Mouse (Mus musculus) liver, postnatal 0 days (tissue): Measurements from ENCODE around the gene Ntrk1. TPM values are rescaled to one million over a fixed set of nuclear protein-coding genes. Genes with fewer than 3 reads are reported as not detected.

Source experiments
- ATAC-seq: fragments of 200-750 bp; cut with Nextera tagmentation; 2 replicates; pipeline ENCODE4 v1.8.0; 2017; ENCODE audit warnings: mild to moderate bottlenecking, moderate library complexity
- DNase-seq: peaks from one replicate; pipeline ENCODE4 v3.0.0-alpha.2; 2016
- H3K27ac ChIP-seq: fragments of 300-500 bp; sonication (generic); 2 replicates; pipeline ENCODE4 v1.5.1; 2014; ENCODE audit warnings: antibody characterized with exemption, moderate library complexity, mild to moderate bottlenecking, low read depth
- H3K27me3 ChIP-seq: fragments of 300-500 bp; sonication (generic); 2 replicates; pipeline ENCODE4 v1.6.1; 2014; ENCODE audit warnings: low read length, control low read depth, mixed read lengths; ENCODE audit not compliant: insufficient read depth
- H3K36me3 ChIP-seq: fragments of 300-500 bp; sonication (generic); replicated peaks from 2 replicates; pipeline ENCODE4 v1.6.1; 2014; ENCODE audit warnings: mild to moderate bottlenecking, control low read depth, low read length, moderate library complexity, mixed read lengths; ENCODE audit not compliant: insufficient read depth
- H3K4me1 ChIP-seq: fragments of 300-500 bp; sonication (generic); 2 replicates; pipeline ENCODE4 v1.6.1; 2014; ENCODE audit warnings: antibody characterized with exemption, mild to moderate bottlenecking, control low read depth; ENCODE audit not compliant: insufficient read depth
- H3K4me2 ChIP-seq: fragments of 300-500 bp; sonication (generic); 2 replicates; pipeline ENCODE4 v1.6.1; 2014; ENCODE audit warnings: low read depth, mild to moderate bottlenecking, low read length, moderate library complexity, mixed read lengths
- H3K4me3 ChIP-seq: fragments of 300-500 bp; sonication (generic); 2 replicates; pipeline ENCODE4 v1.5.1; 2014; ENCODE audit warnings: low read depth, low read length
- H3K9ac ChIP-seq: fragments of 300-500 bp; sonication (generic); replicated peaks from 2 replicates; pipeline ENCODE4 v1.6.1; 2014; ENCODE audit warnings: mild to moderate bottlenecking, moderate library complexity
- H3K9me3 ChIP-seq: fragments of 300-500 bp; sonication (generic); 2 replicates; pipeline ENCODE4 v1.6.1; 2016; ENCODE audit warnings: mild to moderate bottlenecking, control low read depth, low read length, mixed read lengths
- CTCF ChIP-seq: sonication (generic); IDR thresholded peaks from 2 replicates; pipeline ENCODE4 v1.5.1; 2016; ENCODE audit warnings: antibody characterized with exemption, low read depth
- EP300 ChIP-seq: IDR thresholded peaks from 2 replicates; pipeline ENCODE4 v1.6.1; 2016; ENCODE audit warnings: antibody characterized with exemption, low read depth, mild to moderate bottlenecking
- WGBS: fragments of 180-500 bp; shearing (Covaris S2); extraction: QIAGEN DNeasy Blood & Tissue Kit; methylation state at CpG from one replicate; pipeline ENCODE4 v1.1.7; 2014; ENCODE audit not compliant: insufficient replicate concordance; 5-methylcytosine and 5-hydroxymethylcytosine counted together
- polyA plus RNA-seq: library from polyadenylated mRNA; unstranded; fragments of >200 nt; fragmentation: Nextera tagmentation; extraction: Ambion mirVana; gene quantifications from 2 replicates; pipeline ENCODE4 v1.2.1, GENCODE M21; 2015

Gene Ntrk1
- polyA plus RNA-seq, 1 experiment from 2014 or later: 0.53 TPM

DNA sequence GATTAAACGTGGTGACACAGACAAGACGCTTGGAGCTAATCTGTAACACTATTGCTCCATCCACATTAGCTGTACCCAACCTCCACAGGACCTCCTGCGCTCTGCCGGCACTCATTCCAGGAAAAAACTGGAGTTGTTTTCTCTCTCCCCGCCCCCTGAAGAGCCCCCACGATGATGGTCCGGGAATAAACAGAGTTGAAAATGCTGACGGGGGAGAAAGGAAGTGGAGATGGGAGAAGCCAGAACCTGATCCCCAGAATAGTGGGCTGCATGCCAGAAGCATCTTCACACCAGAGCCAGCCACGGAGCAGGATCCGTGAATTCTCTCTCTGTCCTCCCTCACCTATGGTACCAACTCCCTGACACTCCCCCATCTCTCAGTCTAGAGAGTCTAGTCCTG lies 30.5 kb downstream of the Ntrk1 start:
- 0 out of 2 replicates have a peak overlapping the region, but pooled peaks have one; percentile 3 for H3K4me3 ChIP-seq
- DNase-seq (no peak), ATAC-seq (no peak)
- TF ChIP-seq EP300 (no peak), CTCF (no peak)
- peak overlapping the region; percentile 75 for H3K27ac ChIP-seq
- WGBS: 16% methylated on average over 10 of the region's 10 CpGs
- no peaks in the 10 kb centered on the region for H3K36me3 ChIP-seq
- H3K4me2 ChIP-seq: peak overlapping the region; percentile 49
- no peaks in the 10 kb centered on the region for H3K9me3 ChIP-seq
- no peaks in the 10 kb centered on the region for H3K27me3 ChIP-seq
- peaks cover 19% of the 10 kb centered on the region for H3K4me1 ChIP-seq
- H3K9ac ChIP-seq: peak overlapping the region; percentile 26; the same call in 1 of the 2 replicates

DNA sequence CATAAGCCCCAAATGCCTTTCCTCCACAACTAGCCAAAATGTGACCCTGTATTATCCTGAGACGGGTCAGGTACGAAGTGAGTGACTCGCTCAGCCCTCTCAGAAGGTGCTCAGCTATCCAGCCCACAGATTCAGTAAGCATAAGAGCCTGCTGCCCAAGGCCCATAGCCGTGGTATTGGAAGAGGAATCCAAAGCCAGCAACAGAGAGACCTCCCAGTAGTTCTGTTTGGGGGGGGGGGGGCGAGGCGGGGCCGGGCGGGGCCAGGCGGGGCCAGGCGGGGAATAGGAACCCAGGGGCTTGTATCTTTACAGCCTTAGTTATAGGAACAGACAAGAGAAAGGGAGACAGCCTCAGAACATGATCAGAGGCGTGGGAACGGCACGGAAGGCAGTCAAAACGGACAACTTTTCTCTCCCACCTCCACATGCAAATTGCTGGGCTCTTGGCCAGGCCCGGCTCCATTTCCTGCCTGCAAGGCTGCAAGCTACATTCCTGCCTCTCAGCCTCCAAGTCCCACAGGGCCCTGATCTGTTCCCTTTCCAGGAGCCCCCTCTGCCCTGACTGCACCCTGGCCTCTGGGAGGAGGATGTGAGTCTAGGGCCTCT lies 31.2 kb downstream of the Ntrk1 start:
- no peak for ATAC-seq
- Histone ChIP-seq H3K9me3 (no peaks in the 10 kb centered on the region), H3K4me1 (peaks cover 15% of the 10 kb centered on the region), H3K9ac (no peak overlapping the region), H3K27ac (peak overlapping the region; percentile 75), H3K4me3 (no peak overlapping the region), H3K27me3 (no peaks in the 10 kb centered on the region), H3K4me2 (peak overlapping the region; percentile 49), H3K36me3 (no peaks in the 10 kb centered on the region)
- 34% methylated on average over 13 of the region's 15 CpGs for WGBS
- no peak for TF ChIP-seq CTCF
- TF ChIP-seq EP300: no peak
- peak; percentile 57 for DNase-seq

DNA sequence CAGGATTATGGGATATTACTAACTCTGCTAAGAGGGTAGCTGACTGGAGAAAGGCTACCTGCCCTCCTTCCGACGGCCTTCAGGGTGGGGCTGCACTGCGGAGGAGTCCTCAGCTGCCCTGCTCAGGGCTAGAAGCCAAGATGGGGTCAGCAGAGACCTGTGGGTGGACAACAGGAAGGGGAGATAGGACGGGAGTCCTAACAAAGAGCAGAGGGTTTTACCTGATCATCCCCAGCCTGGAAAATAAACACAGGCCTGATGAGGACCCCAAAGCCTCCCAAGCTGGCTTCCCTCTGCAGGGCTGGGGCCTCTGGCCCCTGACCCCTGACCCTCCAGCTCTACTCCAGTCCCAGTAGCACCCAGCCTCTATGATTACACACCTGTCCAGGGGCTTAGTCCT lies 31.8 kb downstream of the Ntrk1 start:
- H3K4me3 ChIP-seq: no peak overlapping the region
- no peaks in the 10 kb centered on the region for H3K9me3 ChIP-seq
- no peak overlapping the region for H3K9ac ChIP-seq
- peak overlapping the region; percentile 49 for H3K4me2 ChIP-seq
- ATAC-seq (no peak), DNase-seq (no peak)
- no peaks in the 10 kb centered on the region for H3K36me3 ChIP-seq
- 54% methylated on average over 4 of the region's 4 CpGs for WGBS
- no peak for TF ChIP-seq CTCF
- TF ChIP-seq EP300: no peak
- H3K27ac ChIP-seq: peak overlapping the region; percentile 75
- H3K4me1 ChIP-seq: peaks cover 13% of the 10 kb centered on the region
- no peaks in the 10 kb centered on the region for H3K27me3 ChIP-seq

DNA sequence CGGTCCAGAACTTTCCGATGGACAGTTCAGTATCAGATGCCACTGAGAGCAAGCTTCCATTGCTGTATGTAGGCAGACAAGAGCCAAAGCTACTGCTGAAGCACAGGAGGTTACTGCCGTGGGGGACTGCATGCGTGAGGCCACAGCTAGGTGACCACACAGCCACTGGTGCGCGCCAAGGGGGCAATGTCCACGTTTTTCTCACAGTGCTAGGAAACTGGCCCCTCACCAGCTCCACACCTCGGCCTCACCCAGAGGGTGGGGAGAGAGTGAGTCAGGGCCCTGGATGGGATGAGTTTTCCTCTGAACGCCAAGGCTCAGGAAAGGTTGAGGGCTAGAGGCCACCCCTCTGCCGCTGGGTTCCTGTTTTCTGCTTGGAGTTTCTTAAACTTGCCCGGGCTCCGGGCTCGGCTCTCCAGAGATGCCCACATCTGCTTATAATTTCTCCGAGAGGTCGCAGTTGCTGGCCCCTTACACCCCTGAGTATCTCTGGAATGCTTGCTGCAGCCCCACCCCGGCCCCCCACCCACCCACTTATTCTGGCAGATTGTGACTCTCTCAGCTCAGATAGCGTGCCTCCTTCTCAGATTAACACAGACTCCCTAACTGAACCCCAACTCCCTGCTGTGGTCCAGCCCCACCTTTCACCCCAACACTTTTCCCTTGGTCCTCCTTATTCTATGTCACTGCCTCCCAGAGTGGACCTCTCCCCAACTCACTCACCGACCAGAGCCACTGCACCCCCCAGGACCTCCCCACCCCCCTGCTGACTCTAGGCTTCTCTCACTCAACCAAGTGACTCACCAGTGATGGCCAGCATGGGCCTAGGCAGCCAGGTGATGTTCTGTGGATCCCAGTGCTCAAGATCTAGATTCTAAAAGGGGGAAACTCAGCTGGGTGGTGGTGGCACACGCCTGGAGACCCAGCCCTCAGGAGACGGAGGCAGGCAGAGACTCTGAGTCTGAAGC lies 33.3 kb downstream of the Ntrk1 start:
- DNase-seq: no peak
- H3K4me2 ChIP-seq: no peak overlapping the region
- WGBS: 55% methylated on average over 20 of the region's 20 CpGs

DNA sequence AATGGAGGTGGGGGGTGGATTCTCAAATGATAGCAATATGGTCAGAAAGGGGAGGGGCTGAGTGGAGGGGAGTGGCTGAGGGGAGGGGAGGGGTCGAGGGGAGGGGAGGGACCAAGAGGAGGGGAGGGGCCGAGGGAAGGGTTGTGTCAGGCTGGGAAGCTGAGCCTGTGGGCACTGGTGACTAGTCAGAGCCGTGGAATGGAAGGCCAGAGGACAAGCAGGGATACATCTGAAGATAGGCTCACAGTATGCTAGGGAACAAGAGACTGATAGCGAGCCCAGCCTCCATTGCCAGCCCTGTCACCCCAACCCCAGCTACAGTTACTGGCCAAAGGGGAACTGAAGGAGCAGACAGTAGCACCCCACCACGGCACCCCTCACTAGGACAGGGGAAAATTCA lies 36.3 kb downstream of the Ntrk1 start:
- Histone ChIP-seq H3K4me2 (no peak overlapping the region), H3K9ac (no peak overlapping the region), H3K36me3 (no peaks in the 10 kb centered on the region; the same call in 1 of the 2 replicates), H3K27me3 (no peaks in the 10 kb centered on the region), H3K4me3 (no peak overlapping the region), H3K27ac (no peak overlapping the region), H3K4me1 (0 out of 2 replicates have a peak, but pooled peaks cover 6% of the 10 kb centered on the region), H3K9me3 (no peaks in the 10 kb centered on the region)
- ATAC-seq (no peak), DNase-seq (no peak)
- TF ChIP-seq CTCF (no peak), EP300 (no peak)
- WGBS: 46% methylated on average over 5 of the region's 5 CpGs

More for the DNA sequence above, 33.3 kb downstream of the Ntrk1 start:
- no peaks in the 10 kb centered on the region for H3K9me3 ChIP-seq
- H3K27me3 ChIP-seq: no peaks in the 10 kb centered on the region
- no peaks in the 10 kb centered on the region for H3K36me3 ChIP-seq
- H3K27ac ChIP-seq: no peak overlapping the region
- peaks cover 10% of the 10 kb centered on the region for H3K4me1 ChIP-seq
- ATAC-seq: no peak
- H3K9ac ChIP-seq: no peak overlapping the region
- no peak overlapping the region for H3K4me3 ChIP-seq
- TF ChIP-seq EP300: no peak
- no peak for TF ChIP-seq CTCF

DNA sequence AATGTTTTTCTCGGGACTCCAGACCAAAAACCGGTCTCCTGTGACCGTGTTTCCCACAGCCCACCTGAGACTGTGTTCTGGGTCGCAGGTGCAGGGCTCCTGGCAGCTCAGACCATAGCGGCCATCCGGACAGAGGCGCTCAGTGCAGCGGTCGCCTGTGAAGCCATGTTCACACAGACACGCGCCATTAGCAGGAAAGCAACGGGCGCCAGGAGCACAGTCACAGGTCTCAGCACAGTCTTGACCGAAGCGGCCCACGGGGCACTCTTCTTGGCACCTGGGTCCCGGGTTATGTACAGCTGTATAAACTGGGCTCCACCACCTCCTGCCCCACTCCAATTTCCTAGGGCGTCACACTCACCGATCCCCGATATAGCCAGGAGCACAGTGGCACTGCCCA lies 38.5 kb downstream of the Ntrk1 start:
- no peaks in the 10 kb centered on the region for H3K27me3 ChIP-seq
- DNase-seq (no peak), ATAC-seq (no peak)
- no peak overlapping the region for H3K27ac ChIP-seq
- no peak overlapping the region for H3K9ac ChIP-seq
- 0 out of 2 replicates have a peak, but pooled peaks cover 3% of the 10 kb centered on the region for H3K4me1 ChIP-seq
- no peak overlapping the region for H3K4me2 ChIP-seq
- H3K4me3 ChIP-seq: no peak overlapping the region
- H3K9me3 ChIP-seq: no peaks in the 10 kb centered on the region
- WGBS: 74% methylated on average over 20 of the region's 20 CpGs
- no peaks in the 10 kb centered on the region; the same call in 1 of the 2 replicates for H3K36me3 ChIP-seq
- TF ChIP-seq CTCF (no peak), EP300 (no peak)
